Mouse (Mus musculus) natural killer cell, adult 2 months (primary cell): ENCODE measurements at regions not wholly inside any gene's neighbourhood (a gene's known extent, or its start where the extent isn't known, plus 50 kb on each side); places are given as distances from the start of the nearest gene placed in this dataset.
A peak's percentile ranks its signal among the peaks of the same experiment; 100 is the strongest.
"Not testable (repeated sequence)": the region's sequence is repeated elsewhere in the genome, so short reads cannot be mapped to it uniquely, and the experiment has no call there.

Source experiments
- DNase-seq, 2 experiments: peaks; one replicate each; pipeline ENCODE4 v3.0.0; 2022; ENCODE audit warnings: low spot score in 2 of 2

GRCm38 (mm10) chr15:34027111-34027510 is 330.6 kb downstream of the 9430069I07Rik start:
- DNase-seq, result not testable (repeated sequence)

GRCm38 (mm10) chr15:34025396-34025795 is 332.3 kb downstream of the 9430069I07Rik start:
- no peak for DNase-seq

- peak; percentile 11 to 54 for DNase-seq
Measured at GRCm38 (mm10) chr15:34021857-34022256, 335.8 kb downstream of the 9430069I07Rik start.

- peak in 1 of 2 experiments; percentile 2 for DNase-seq
Measured at GRCm38 (mm10) chr15:34016397-34017156, 341.1 kb downstream of the 9430069I07Rik start.

- no peak for DNase-seq
Measured at GRCm38 (mm10) chr15:34008591-34008990, 349.1 kb downstream of the 9430069I07Rik start.

GRCm38 (mm10) chr15:33992383-33992782 is 365.3 kb downstream of the 9430069I07Rik start:
- no peak for DNase-seq

GRCm38 (mm10) chr15:33975077-33975476 is 382.6 kb downstream of the 9430069I07Rik start:
- DNase-seq, result no peak

- no peak for DNase-seq
Measured at GRCm38 (mm10) chr15:33973466-33973865, 384.2 kb downstream of the 9430069I07Rik start.

GRCm38 (mm10) chr15:33969409-33969808 is 388.3 kb downstream of the 9430069I07Rik start:
- no peak for DNase-seq

GRCm38 (mm10) chr15:33935013-33935664 is 422.5 kb downstream of the 9430069I07Rik start:
- DNase-seq, result no peak

GRCm38 (mm10) chr15:33926446-33926845 is 431.2 kb downstream of the 9430069I07Rik start:
- no peak for DNase-seq

GRCm38 (mm10) chr15:33924094-33924890 is 433.4 kb downstream of the 9430069I07Rik start:
- no peak for DNase-seq

GRCm38 (mm10) chr15:33914891-33915290 is 442.8 kb downstream of the 9430069I07Rik start:
- no peak for DNase-seq

GRCm38 (mm10) chr15:33906727-33907479 is 450.8 kb downstream of the 9430069I07Rik start:
- DNase-seq, result no peak

- no peak for DNase-seq
Measured at GRCm38 (mm10) chr15:33896076-33896475, 461.6 kb downstream of the 9430069I07Rik start.

GRCm38 (mm10) chr15:33890606-33891005 is 467.1 kb downstream of the 9430069I07Rik start:
- no peak for DNase-seq

GRCm38 (mm10) chr15:33888865-33889368 is 468.8 kb downstream of the 9430069I07Rik start:
- DNase-seq, result no peak

- no peak for DNase-seq
Measured at GRCm38 (mm10) chr15:33862224-33862752, 495.4 kb downstream of the 9430069I07Rik start.

- no peak for DNase-seq
Measured at GRCm38 (mm10) chr15:33825435-33826088, 532.1 kb downstream of the 9430069I07Rik start.

GRCm38 (mm10) chr15:33824826-33825225 is 532.8 kb downstream of the 9430069I07Rik start:
- DNase-seq, result no peak
